Mouse (Mus musculus) liver, adult 2 months (tissue): Measurements from ENCODE around the gene Arhgap28.

Source experiments
- CTCF ChIP-seq: fragments of 200-500 bp; IDR thresholded peaks from 2 replicates; pipeline ENCODE4 v1.5.1; 2011; ENCODE audit warnings: low read depth, low read length, control low read depth
- POLR2A ChIP-seq: fragments of 200-500 bp; IDR thresholded peaks from 2 replicates; pipeline ENCODE4 v1.6.1; 2011; ENCODE audit warnings: low read length, control low read depth; ENCODE audit not compliant: insufficient read depth; ENCODE audit errors: extremely low read depth

GRCm38 (mm10) chr17:67815720-67816119 is 188.2 kb downstream of the Arhgap28 start:
- TF ChIP-seq CTCF (no peak), POLR2A (no peak)
